Mouse (Mus musculus) CH12.LX (cell line): ENCODE measurements around the gene Zfp423. TPM values are rescaled to one million over a fixed set of nuclear protein-coding genes. Genes with fewer than 3 reads are reported as not detected.
A peak's percentile ranks its signal among the peaks of the same experiment; 100 is the strongest.

Experiments used
- DNase-seq: peaks from one replicate; pipeline ENCODE4 v3.0.0-alpha.2; 2013; ENCODE audit errors: extremely low read depth
- H3K27ac ChIP-seq: 2 replicates; pipeline ENCODE4 v1.5.1; 2012; ENCODE audit warnings: low read depth, mild to moderate bottlenecking, control low read depth, moderate library complexity; ENCODE audit not compliant: insufficient read depth
- H3K27me3 ChIP-seq: replicated peaks from 2 replicates; pipeline ENCODE3; 2012; ENCODE audit warnings: inconsistent platforms
- H3K36me3 ChIP-seq, 2 experiments: replicated peaks in 1 of 2; 2 replicates each; pipeline versions ENCODE3 to v1.6.1; 2012; ENCODE audit warnings: inconsistent platforms in 1 of 2, low read length in 1 of 2, mild to moderate bottlenecking in 1 of 2, mixed read lengths in 1 of 2, moderate library complexity in 1 of 2; ENCODE audit not compliant: control insufficient read depth in 1 of 2, insufficient read depth in 1 of 2
- H3K4me1 ChIP-seq, 2 experiments: 2 replicates each; pipeline ENCODE4 v1.6.1; 2012; ENCODE audit warnings: inconsistent platforms in 1 of 2, moderate library complexity in 1 of 2; ENCODE audit not compliant: insufficient read depth in 2 of 2, control insufficient read depth in 1 of 2
- H3K4me2 ChIP-seq: 2 replicates; pipeline ENCODE4 v1.6.1; 2012; ENCODE audit warnings: low read depth, mild to moderate bottlenecking, control low read depth; ENCODE audit not compliant: poor library complexity, insufficient read depth, severe bottlenecking
- H3K4me3 ChIP-seq, 3 experiments: fragments of 150-350 bp in 1 of 3; sonication (generic) in 1 of 3; replicated peaks in 1 of 3; 2 replicates each; pipeline versions ENCODE3 to v1.5.1; 2011 to 2012; ENCODE audit warnings: low read depth in 2 of 3, low read length in 2 of 3, mild to moderate bottlenecking in 2 of 3, moderate library complexity in 2 of 3, control low read depth in 1 of 3, improper control_type of control experiment in 1 of 3, inconsistent platforms in 1 of 3, mixed read lengths in 1 of 3; ENCODE audit not compliant: poor library complexity in 1 of 3
- H3K79me2 ChIP-seq: replicated peaks from 2 replicates; pipeline ENCODE4 v1.6.1; 2012; ENCODE audit warnings: mild to moderate bottlenecking, moderate library complexity; ENCODE audit not compliant: control insufficient read depth, poor library complexity, insufficient read depth, severe bottlenecking; ENCODE audit errors: extremely low read depth
- H3K9ac ChIP-seq: 2 replicates; pipeline ENCODE4 v1.6.1; 2012; ENCODE audit warnings: low read depth, mild to moderate bottlenecking, control low read depth, moderate library complexity; ENCODE audit not compliant: insufficient read depth
- H3K9me3 ChIP-seq: replicated peaks from 2 replicates; pipeline ENCODE3; 2012; ENCODE audit warnings: low read length, inconsistent platforms, mixed read lengths
- CHD2 ChIP-seq: IDR thresholded peaks from 2 replicates; pipeline ENCODE4 v1.6.1; 2011; ENCODE audit warnings: low read length, improper control_type of control experiment
- E2F4 ChIP-seq: IDR thresholded peaks from 2 replicates; pipeline ENCODE4 v1.6.1; 2011; ENCODE audit warnings: low read depth, low read length, improper control_type of control experiment; ENCODE audit not compliant: insufficient replicate concordance
- GABPA ChIP-seq: IDR thresholded peaks from 2 replicates; pipeline ENCODE4 v1.6.1; 2012; ENCODE audit warnings: low read depth, low read length, improper control_type of control experiment, inconsistent platforms; ENCODE audit not compliant: insufficient replicate concordance
- HCFC1 ChIP-seq: IDR thresholded peaks from 2 replicates; pipeline ENCODE4 v1.6.1; 2012; ENCODE audit warnings: low read depth, mild to moderate bottlenecking, inconsistent platforms, low read length, improper control_type of control experiment
- KAT2A ChIP-seq: IDR thresholded peaks from 2 replicates; pipeline ENCODE4 v1.6.1; 2012; ENCODE audit warnings: low read length, improper control_type of control experiment, inconsistent platforms; ENCODE audit not compliant: insufficient replicate concordance
- MAZ ChIP-seq: IDR thresholded peaks from 2 replicates; pipeline ENCODE4 v1.6.1; 2012; ENCODE audit warnings: low read depth, mild to moderate bottlenecking, inconsistent platforms, low read length, improper control_type of control experiment, moderate library complexity
- NELFE ChIP-seq: IDR thresholded peaks from 2 replicates; pipeline ENCODE4 v1.6.1; 2011; ENCODE audit warnings: low read depth, low read length, improper control_type of control experiment
- POLR2A ChIP-seq: IDR thresholded peaks from 2 replicates; pipeline ENCODE4 v1.6.1; 2011; ENCODE audit warnings: low read depth, mild to moderate bottlenecking, improper control_type of control experiment, low read length
- POLR2AphosphoS2 ChIP-seq: IDR thresholded peaks from 2 replicates; pipeline ENCODE4 v1.6.1; 2011; ENCODE audit warnings: low read depth, low read length, improper control_type of control experiment
- SIN3A ChIP-seq: IDR thresholded peaks from 2 replicates; pipeline ENCODE4 v1.6.1; 2012; ENCODE audit warnings: low read length, improper control_type of control experiment, inconsistent platforms
- SMC3 ChIP-seq: IDR thresholded peaks from 2 replicates; pipeline ENCODE4 v1.6.1; 2011; ENCODE audit warnings: low read depth, low read length, improper control_type of control experiment
- TBP ChIP-seq: conservative IDR thresholded peaks from 2 replicates; pipeline ENCODE4 v1.6.1; 2011; ENCODE audit warnings: low read depth, low read length, improper control_type of control experiment
- TCF12 ChIP-seq: IDR thresholded peaks from 2 replicates; pipeline ENCODE4 v1.6.1; 2014; ENCODE audit warnings: low read depth, mild to moderate bottlenecking, inconsistent platforms, low read length, improper control_type of control experiment
- USF1 ChIP-seq: IDR thresholded peaks from 2 replicates; pipeline ENCODE4 v1.6.1; 2014; ENCODE audit warnings: low read depth, mild to moderate bottlenecking, inconsistent platforms, low read length, improper control_type of control experiment
- ZKSCAN1 ChIP-seq: IDR thresholded peaks from 2 replicates; pipeline ENCODE4 v1.6.1; 2012; ENCODE audit warnings: low read depth, inconsistent platforms, low read length, improper control_type of control experiment, borderline replicate concordance
- dilution Hi-C: fragments of 300-500 bp; cut with MboI; formaldehyde crosslinking; loops from 2 replicates; pipeline ENCODE4 v1.14.3; 2020; ENCODE audit warnings: low sequenced_read_pairs; ENCODE audit not compliant: extremely low pct_unique_long_range_greater_than_20kb, extremely low pct_ligation_motif_present
- in situ Hi-C: fragments of 300-500 bp; cut with MboI; formaldehyde crosslinking; loops from 3 replicates; pipeline ENCODE4 v1.14.3; 2019; ENCODE audit warnings: low sequenced_read_pairs, low pct_ligation_motif_present, low pct_unique_long_range_greater_than_20kb, mixed read lengths
- polyA plus RNA-seq: library from polyadenylated mRNA; unstranded; fragments of >175 nt; gene quantifications from 2 replicates; pipeline ENCODE4 v1.2.1, GENCODE M21; 2012; ENCODE audit warnings: low read depth; ENCODE audit not compliant: insufficient read length
- total RNA-seq, 2 experiments: library from RNA; depleted of rRNA; stranded (reverse); fragments of 300-350 nt in 1 of 2; fragments of >200 nt in 1 of 2; gene quantifications; 2 replicates each; pipeline ENCODE4 v1.2.3; 2012 to 2014

The Zfp423 gene
- total RNA-seq (2012; rRNA removed) (0.25 and 0.42 TPM in 2 replicates), total RNA-seq (2014; rRNA removed) (0.32 and 0.46 TPM in 2 replicates), polyA plus RNA-seq (2.3 and 2.7 TPM in 2 replicates)

GRCm38 (mm10) chr8:87959320-87959920 lies at the start of gene Zfp423:
Gene Zfp423, minus strand, starts transcription at chr8:87959595.
- no peak for DNase-seq
- Histone ChIP-seq H3K36me3 (no peaks in the 10 kb centered on the region), H3K79me2 (no peaks in the 10 kb centered on the region), H3K9ac (peak within 1 kb of the TSS; percentile 83), H3K4me1 (peaks cover 0 to 9% of the 10 kb centered on the region in 2 experiments; a peak in 2 of 4 replicates), H3K4me2 (peak within 1 kb of the TSS; percentile 65), H3K27ac (no peak within 1 kb of the TSS), H3K27me3 (peaks cover 5% of the 10 kb centered on the region), H3K9me3 (peaks cover 16% of the 10 kb centered on the region), H3K4me3 (peak within 1 kb of the TSS; percentile 34 to 69 (median 66))
- TF ChIP-seq GABPA (no peak), NELFE (no peak), POLR2A (no peak), HCFC1 (no peak), KAT2A (no peak), CHD2 (no peak), SMC3 (no peak)
- in situ Hi-C loops (no loop called here), dilution Hi-C loops (no loop called here)

DNA sequence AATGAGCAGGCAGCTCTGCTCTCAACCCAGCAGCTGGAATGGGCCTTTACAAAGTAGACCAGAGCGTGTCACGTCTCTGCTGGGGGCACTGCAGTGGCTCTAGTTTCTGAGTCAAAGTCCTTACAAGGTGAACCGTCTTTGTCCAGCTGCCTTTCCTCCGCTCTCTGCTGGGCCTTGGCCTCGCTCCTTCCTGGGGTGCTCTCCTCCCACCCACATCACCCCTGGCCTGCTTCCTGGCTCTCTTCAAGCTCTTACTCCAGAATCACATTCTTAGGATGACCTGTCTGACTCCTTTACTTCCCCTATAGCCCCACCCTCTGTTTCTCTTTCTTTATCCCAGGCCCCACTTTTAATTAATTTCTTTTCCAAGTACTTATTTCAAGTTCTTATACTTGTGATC lies 47.4 kb upstream of the Zfp423 start:
- no peaks in the 10 kb centered on the region for H3K27me3 ChIP-seq
- no peak for TF ChIP-seq GABPA
- TF ChIP-seq E2F4: no peak
- TF ChIP-seq, all 38 proteins: peak for 0
- H3K9ac ChIP-seq: no peak overlapping the region
- in situ Hi-C loops (no loop called here), dilution Hi-C loops (no loop called here)
- H3K4me3 ChIP-seq: no peak overlapping the region
- peaks cover 0 to 7% of the 10 kb centered on the region in 2 experiments; a peak in 2 of 4 replicates for H3K4me1 ChIP-seq
- H3K36me3 ChIP-seq: no peaks in the 10 kb centered on the region
- no peak for DNase-seq
- H3K27ac ChIP-seq: no peak overlapping the region
- H3K9me3 ChIP-seq: peaks cover 4% of the 10 kb centered on the region
- H3K79me2 ChIP-seq: no peaks in the 10 kb centered on the region
- H3K4me2 ChIP-seq: no peak overlapping the region

DNA sequence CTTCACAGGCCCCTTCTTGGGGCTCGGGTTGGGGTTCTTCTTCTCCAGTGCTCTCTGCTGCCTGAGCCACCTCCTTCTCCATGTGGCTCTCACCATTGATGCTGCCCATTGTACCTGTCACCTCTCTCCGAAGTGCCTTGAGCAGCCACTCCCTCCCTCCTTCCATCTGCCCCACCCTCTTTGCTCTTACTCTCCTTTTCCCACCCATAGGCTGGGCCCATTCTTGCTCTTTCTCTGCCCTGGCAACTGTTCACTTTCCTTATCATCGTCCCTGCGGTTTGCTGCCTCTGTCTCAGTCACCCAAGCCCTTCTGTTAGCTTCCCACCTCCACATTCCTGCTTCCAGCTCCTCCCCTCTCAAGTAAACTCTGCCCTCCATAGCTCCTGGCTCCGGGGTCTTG lies 25.4 kb upstream of the Zfp423 start:
- Histone ChIP-seq H3K4me3 (no peak overlapping the region), H3K27me3 (peaks cover 2% of the 10 kb centered on the region), H3K27ac (no peak overlapping the region), H3K9me3 (no peaks in the 10 kb centered on the region), H3K4me1 (no peaks in the 10 kb centered on the region), H3K79me2 (no peaks in the 10 kb centered on the region), H3K4me2 (no peak overlapping the region), H3K36me3 (no peaks in the 10 kb centered on the region), H3K9ac (no peak overlapping the region)
- TF ChIP-seq MAZ (no peak), TBP (no peak), SIN3A (no peak), ZKSCAN1 (no peak), TCF12 (no peak), CHD2 (no peak), SMC3 (no peak), POLR2AphosphoS2 (no peak), USF1 (no peak)
- DNase-seq: no peak
- in situ Hi-C loops: no loop called here
- dilution Hi-C loops: no loop called here
